Mouse (Mus musculus) erythroblast, embryonic 14.5 days (primary cell): ENCODE data around the gene Pth2r.

Source experiments
- GATA1 ChIP-seq: IDR thresholded peaks from 2 replicates; pipeline ENCODE4 v1.6.1; 2012; ENCODE audit warnings: low read length, inconsistent platforms, mixed read lengths
- TAL1 ChIP-seq: IDR thresholded peaks from 3 replicates; pipeline ENCODE4 v1.6.1; 2012; ENCODE audit warnings: low read length, inconsistent platforms, mixed read lengths

DNA sequence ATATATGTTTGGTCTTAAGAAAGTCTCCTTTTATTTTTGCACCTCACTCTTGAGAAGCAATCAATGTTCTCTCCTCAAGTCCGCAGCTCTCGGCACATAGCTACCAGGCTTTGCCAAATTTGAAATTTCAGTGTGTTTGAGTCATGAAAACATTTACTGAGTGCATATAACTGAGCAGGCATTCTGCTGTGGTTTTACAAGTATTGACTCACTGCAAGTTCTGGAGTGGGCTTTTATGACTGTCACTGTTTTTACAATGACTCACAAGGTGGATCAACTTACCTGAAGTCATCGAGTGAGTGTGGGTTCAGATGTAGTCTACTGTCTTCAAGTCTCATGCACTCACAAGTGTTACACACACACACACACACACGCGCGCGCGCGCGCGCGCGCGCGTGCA is 107.8 kb downstream of the Pth2r start:
- TF ChIP-seq TAL1 (no peak), GATA1 (no peak)
